Mouse (Mus musculus): ENCODE data around the gene Eif3g.
A peak's percentile ranks its signal among the peaks of the same experiment; 100 is the strongest.

The Eif3g gene

GRCm38 (mm10) chr9:20889185-20890141 lies 9.0 kb downstream of the Eif3g start:
- DNase-seq (ENCODE audit: low spot score in 2 of 2) = peak in 1 of 2 experiments; percentile 28

- DNase-seq (ENCODE audit: low spot score in 2 of 2) = no peak
Observed at GRCm38 (mm10) chr9:20888386-20888765, 10.0 kb downstream of the Eif3g start.

GRCm38 (mm10) chr9:20887704-20888385 lies 10.6 kb downstream of the Eif3g start, which contains the start of gene Ppan:
Gene Ppan, plus strand, starts transcription at chr9:20888175.
- DNase-seq (ENCODE audit: low spot score in 2 of 2) = peak; percentile 98

GRCm38 (mm10) chr9:20887191-20887590 lies 11.2 kb downstream of the Eif3g start:
- no peak for DNase-seq (ENCODE audit: low spot score in 2 of 2)

GRCm38 (mm10) chr9:20886563-20886962 lies 11.9 kb downstream of the Eif3g start:
- DNase-seq (ENCODE audit: low spot score in 2 of 2) = no peak

GRCm38 (mm10) chr9:20879097-20879792 lies 19.2 kb downstream of the Eif3g start, which contains the start of gene Angptl6:
Gene Angptl6, minus strand, starts transcription at chr9:20879727.
- DNase-seq (ENCODE audit: low spot score in 2 of 2) = peak; percentile 30 to 53

GRCm38 (mm10) chr9:20878710-20879065 lies 19.7 kb downstream of the Eif3g start:
- peak in 1 of 2 experiments; percentile 59 for DNase-seq (ENCODE audit: low spot score in 2 of 2)

- DNase-seq (ENCODE audit: low spot score in 2 of 2) = peak; percentile 100
Observed at GRCm38 (mm10) chr9:20878041-20878709, 20.2 kb downstream of the Eif3g start.

- peak in 1 of 2 experiments; percentile 36 for DNase-seq (ENCODE audit: low spot score in 2 of 2)
Observed at GRCm38 (mm10) chr9:20877118-20878040, 21.0 kb downstream of the Eif3g start.

GRCm38 (mm10) chr9:20876318-20877117 lies 21.9 kb downstream of the Eif3g start:
- peak; percentile 33 to 46 for DNase-seq (ENCODE audit: low spot score in 2 of 2)

GRCm38 (mm10) chr9:20875021-20875790 lies 23.2 kb downstream of the Eif3g start:
- DNase-seq (ENCODE audit: low spot score in 2 of 2) = peak; percentile 37 to 52

- peak; percentile 33 for DNase-seq (ENCODE audit: low spot score in 2 of 2)
Observed at GRCm38 (mm10) chr9:20873521-20873920, 24.9 kb downstream of the Eif3g start.

- peak in 1 of 2 experiments; percentile 35 for DNase-seq (ENCODE audit: low spot score in 2 of 2)
Observed at GRCm38 (mm10) chr9:20872991-20873390, 25.4 kb downstream of the Eif3g start.

GRCm38 (mm10) chr9:20870211-20871173 lies 27.9 kb downstream of the Eif3g start:
- no peak for DNase-seq (ENCODE audit: low spot score in 2 of 2)

- peak in 1 of 2 experiments; percentile 56 for DNase-seq (ENCODE audit: low spot score in 2 of 2)
Observed at GRCm38 (mm10) chr9:20869246-20869645, 29.2 kb downstream of the Eif3g start.

- peak; percentile 86 to 91 for DNase-seq (ENCODE audit: low spot score in 2 of 2)
Observed at GRCm38 (mm10) chr9:20868448-20869001, 29.9 kb downstream of the Eif3g start, which contains the start of gene A230050P20Rik. Gene A230050P20Rik, plus strand, starts transcription at chr9:20868642.

GRCm38 (mm10) chr9:20866879-20867278 lies 31.5 kb downstream of the Eif3g start:
- DNase-seq (ENCODE audit: low spot score in 2 of 2) = no peak
